Mouse (Mus musculus): Measurements from ENCODE around the gene Atxn1.

Atxn1 gene

GRCm38 (mm10) chr13:45962776-45963175 is 2.0 kb downstream of the Atxn1 start:
- DNase-seq: no peak

GRCm38 (mm10) chr13:45961871-45962630 is 2.8 kb downstream of the Atxn1 start:
- no peak for DNase-seq

DNA sequence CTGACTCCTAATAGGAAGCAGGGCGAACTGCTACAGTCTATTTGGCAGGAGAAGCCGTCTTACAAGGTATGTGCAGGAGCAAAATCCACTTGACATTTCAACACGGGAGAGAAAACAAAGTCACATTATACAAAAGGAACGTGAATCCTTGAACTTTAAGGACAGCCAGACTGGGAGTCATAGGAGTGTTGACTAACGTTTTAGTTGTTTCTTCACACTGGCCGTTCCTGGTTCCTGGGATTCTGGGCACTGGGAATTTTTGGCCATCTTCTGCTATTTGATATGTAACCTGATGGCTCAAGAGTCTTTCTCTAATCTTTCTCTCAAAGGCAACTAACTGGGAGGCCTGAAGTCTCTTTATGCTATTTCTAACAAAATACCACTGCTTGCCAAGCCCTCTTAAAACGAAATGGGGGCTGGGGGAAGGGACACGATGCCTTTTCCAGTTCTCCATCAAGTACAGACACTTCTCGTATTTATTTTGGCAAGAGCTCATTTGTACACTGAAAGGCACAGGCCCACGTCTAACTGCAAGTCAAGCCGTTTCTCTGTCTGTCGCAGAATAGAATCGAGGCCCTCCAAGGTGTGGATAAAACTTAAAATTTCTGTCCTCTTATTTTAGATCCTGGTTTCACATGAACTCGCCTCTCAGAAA is 4.4 kb downstream of the Atxn1 start:
- DNase-seq: peak; percentile 22

DNA sequence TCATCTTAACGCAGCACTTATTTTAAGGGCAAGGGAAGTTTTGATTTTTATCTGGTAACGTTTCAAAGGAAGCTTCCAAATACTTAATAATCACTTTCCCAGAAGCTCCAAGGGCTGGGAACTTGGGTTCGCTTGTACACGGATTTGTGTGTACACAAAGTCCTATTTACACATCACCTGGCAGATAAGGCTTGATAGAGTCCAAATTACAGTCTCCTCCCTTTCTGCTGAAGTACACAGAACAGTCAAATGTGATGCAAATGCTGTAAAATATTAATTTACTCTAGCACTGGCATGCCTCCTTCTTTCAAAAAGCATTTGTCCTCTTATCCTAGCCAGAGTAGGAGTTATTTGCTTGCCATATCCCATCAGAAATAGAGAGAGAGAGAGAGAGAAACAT is 6.5 kb downstream of the Atxn1 start:
- DNase-seq: no peak

DNA sequence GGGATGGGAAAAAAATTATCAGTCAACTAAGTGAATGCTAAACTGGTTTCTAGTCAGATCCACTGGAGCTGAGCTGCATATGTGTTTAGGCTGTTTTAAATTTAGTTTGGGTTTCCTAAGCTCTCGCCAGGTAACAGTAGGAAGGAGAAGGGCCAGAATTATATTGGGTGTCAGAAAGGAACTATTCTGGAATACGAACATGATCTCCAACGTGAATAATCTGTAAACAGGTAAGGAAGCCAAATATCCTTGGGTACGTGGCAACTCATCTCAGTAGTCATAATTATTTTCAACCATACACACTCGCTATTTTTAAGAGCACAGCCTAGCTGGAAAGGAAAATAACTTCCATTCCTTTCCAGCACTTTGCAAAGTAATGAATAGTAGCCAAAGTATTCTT is 7.2 kb downstream of the Atxn1 start:
- no peak for DNase-seq

DNA sequence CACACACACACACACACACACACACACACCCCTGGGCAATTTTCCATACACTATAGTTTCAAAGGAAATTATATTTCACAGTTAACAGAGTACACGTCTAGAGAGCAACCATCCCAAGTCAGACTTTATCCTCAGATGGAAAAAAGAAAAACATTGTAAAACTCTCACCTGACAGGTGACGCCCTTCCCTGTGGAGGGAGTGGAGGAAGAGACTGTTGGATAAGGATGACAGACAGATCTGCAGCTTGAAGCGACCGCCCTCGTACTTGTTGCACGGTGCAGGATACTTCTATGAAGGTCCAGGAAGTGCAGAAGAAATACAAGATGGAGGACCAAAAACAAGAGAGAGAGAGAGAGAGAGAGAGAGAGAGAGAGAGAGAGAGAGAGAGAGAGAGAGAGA is 8.5 kb downstream of the Atxn1 start:
- no peak for DNase-seq

GRCm38 (mm10) chr13:45955370-45956055 is 9.3 kb downstream of the Atxn1 start:
- DNase-seq: no peak

GRCm38 (mm10) chr13:45953098-45953497 is 11.7 kb downstream of the Atxn1 start:
- DNase-seq: no peak

DNA sequence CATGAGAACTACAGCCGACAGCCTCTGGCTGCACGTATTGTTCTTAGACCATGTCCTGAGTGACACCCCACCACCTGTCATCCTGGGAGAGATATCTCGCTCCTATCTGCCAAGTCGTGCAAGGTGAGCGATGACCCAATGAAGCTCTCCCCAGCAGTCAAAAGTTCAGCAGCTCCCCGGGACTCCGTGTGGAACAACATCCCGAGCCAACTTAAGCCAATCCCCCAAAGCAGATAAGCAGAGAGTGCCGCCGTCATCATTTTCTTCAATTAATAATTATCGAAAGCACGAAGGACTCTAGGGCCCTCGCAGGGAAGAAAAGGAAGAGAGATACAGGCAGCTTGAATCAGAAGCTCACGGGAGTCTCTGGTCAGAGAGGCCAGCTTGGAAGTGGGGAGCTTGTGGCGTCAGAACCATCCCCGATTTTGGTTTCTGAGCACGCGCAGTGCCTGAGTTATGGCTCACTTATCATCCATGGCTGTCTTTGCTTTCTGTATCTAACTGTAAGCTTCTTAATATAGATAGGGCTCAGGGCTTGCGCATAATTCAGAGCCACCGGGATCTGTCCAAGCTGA is 13.7 kb downstream of the Atxn1 start:
- no peak for DNase-seq

DNA sequence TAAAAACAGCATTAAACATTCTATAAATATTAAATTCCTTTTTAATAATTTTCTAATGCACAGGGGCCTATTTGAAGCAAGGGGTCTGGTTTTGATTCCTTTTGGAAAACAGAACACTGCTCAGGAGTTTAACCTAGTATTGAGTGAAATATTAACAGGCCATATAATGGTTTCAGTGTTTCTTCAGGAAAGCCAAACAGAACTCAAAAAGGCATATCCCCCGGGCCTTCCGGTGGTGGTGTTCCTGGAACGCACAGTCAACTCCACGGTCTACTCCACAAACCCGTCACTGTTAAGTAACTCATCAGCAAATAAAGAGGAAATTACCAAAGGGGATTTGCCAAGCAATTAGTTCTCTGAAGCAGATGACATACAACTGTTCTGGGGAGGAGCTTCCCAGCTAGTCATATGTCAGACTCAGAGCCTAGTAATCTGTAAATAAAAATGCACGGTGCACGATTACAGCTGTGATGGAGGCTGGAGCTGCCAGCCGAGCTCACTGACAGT is 14.4 kb downstream of the Atxn1 start:
- no peak for DNase-seq

GRCm38 (mm10) chr13:45946136-45946535 is 18.7 kb downstream of the Atxn1 start:
- no peak for DNase-seq

DNA sequence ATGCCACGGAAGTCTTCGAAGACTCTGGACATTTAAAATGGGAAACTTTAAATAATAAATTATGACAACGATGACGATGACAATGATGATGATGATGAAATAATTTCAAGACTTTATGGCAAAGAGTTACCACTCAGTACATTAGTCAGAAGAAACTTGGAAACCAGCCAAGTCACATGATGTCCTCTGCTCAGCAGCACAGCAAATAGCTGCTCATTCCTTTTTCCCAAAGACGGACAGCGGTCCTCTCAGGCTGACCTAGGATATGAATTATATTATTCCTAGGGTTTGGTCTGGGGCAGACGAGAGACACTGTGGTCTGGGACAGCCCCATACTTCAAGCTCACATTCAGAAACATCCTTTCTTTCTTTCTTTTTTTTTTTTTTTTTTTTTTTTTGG is 22.5 kb downstream of the Atxn1 start:
- DNase-seq: peak; percentile 39

DNA sequence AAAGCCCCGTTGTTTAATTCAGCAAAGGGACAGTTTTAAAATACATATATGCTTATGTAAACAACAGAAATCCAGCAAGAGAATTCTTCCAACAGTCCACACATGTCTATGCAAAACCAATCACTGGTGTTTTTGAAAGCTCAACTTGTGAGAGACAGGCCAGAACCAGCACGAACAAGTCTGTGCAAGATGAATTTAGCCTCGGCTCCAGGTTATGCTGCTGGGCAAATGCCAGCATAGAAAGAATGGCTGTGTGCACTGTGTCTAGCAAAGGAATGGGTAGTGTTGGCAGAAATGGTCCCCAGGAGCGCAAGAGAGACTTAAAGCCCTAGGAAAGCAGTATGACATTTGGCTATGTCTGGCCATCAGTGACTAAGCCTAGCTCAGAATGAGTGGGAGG is 24.1 kb downstream of the Atxn1 start:
- DNase-seq: no peak

GRCm38 (mm10) chr13:45939561-45939960 is 25.2 kb downstream of the Atxn1 start:
- DNase-seq: no peak

GRCm38 (mm10) chr13:45938083-45938482 is 26.7 kb downstream of the Atxn1 start:
- no peak for DNase-seq

GRCm38 (mm10) chr13:45936765-45937164 is 28.0 kb downstream of the Atxn1 start:
- DNase-seq: no peak

- DNase-seq: no peak
These were observed 29.0 kb downstream of the Atxn1 start for GRCm38 (mm10) chr13:45935798-45936197.

DNA sequence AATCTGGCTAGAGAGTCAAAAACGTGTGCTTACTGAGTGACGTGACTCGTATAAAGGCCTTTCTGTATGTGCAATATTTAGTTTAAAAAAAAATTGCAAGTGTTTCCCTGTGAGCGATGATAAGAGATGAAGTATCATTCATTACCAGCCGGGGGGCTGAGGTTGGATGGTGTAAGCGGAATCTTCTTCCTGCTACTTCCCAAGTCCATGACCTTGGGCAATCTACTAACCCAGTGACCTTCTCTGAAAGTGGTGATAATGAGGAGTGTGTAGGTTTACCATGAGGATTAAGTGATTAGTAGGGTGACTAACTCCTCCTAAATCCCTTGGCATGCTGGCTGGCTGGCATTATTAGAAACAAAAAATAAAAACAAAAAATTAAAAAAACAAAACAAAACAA is 30.0 kb downstream of the Atxn1 start:
- no peak for DNase-seq

GRCm38 (mm10) chr13:45934085-45934484 is 30.7 kb downstream of the Atxn1 start:
- DNase-seq: no peak

DNA sequence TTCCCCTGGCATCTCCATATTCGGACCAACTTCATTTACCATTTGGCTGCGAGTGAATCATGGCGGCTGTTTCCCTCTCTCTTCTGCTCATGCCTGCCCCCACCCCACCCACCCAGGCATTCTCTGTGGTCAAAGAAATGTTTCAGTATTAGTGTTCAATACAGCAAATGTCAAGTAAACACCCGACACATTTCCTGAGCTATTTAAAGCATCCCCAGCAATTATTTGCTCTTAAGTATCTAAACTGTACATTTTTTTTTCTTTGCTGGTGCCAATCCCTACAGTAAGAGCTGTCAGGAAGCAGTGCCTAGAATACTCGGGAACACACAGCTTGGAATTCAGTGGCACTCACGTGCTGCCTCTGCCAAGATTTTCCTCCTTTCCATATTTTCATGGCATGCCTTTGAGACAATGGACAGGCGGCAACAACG is 32.3 kb downstream of the Atxn1 start:
- DNase-seq: no peak

GRCm38 (mm10) chr13:45931891-45932290 is 32.9 kb downstream of the Atxn1 start:
- peak; percentile 26 for DNase-seq

DNA sequence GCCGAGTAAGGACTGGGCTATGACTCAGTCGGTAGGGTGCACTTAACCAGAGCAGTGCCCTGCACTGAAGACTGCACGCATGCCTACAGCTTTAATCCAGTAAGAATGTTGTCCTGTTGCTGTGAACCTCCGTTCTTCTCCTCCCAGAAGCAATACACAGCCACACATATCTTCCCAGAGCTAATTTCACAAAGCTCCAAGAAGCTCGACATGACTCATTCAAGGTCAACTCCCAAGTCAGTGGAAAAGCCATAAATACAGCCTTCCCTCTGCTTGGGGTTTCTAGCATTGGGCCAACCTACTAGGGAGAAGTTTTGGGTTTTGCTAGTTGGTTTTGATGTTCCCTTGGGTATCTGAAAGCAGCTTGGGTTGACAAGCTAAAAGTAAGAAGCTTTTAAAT is 33.6 kb downstream of the Atxn1 start:
- no peak for DNase-seq

DNA sequence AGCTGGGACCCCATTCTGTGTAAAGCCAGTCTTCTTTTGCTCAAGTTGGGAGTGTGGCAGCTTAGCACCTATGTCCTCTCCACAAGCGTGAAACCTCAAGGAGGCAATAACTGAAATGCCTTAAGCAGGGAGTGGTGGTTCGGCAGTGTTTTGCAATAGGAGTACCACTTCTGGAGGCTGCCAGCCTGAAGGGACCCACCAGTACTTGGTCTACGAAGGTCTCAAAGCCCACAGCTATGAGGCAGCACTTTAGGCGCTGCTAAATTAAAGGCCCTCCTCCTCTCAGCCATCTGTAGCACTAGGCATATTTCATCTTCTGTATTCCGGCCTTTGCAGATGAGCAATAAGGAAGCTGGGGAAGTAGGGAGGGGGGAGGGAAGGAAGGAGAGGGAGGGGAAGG is 35.1 kb downstream of the Atxn1 start:
- peak; percentile 32 for DNase-seq

GRCm38 (mm10) chr13:45925294-45925693 is 39.5 kb downstream of the Atxn1 start:
- no peak for DNase-seq

All from lung, postnatal 14 days (tissue).